Mouse (Mus musculus) lung, postnatal 14 days (tissue): ENCODE results near the gene Nudt16.
"Not testable (repeated sequence)": the region's sequence is repeated elsewhere in the genome, so short reads cannot be mapped to it uniquely, and the experiment has no call there.

Experiments used
- DNase-seq: peaks from one replicate; pipeline ENCODE4 v3.0.0; 2021

Nudt16 gene

GRCm38 (mm10) chr9:105131253-105132001 lies at the start of gene Nudt16:
Gene Nudt16, minus strand, starts transcription at chr9:105131824.
- peak; percentile 90 for DNase-seq

DNA sequence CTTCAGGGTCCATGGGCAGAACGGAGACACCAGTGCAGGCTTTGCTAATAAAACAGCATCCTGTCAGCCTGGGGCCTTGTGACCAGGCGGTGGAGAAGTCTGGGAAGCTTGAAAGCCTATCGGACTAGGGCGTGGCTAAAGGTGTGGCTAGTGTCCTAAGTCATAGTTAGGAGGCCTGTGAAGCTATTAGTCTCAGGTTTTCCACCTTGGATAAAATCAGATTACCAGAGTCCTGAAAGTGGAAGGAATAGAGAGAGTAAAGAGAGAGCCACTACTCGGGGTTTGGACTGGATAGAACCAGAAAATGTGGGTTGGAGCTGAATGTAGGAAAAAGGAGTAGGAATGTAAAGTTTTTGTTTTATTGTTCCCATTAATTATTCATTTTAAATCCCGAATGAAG lies 13.4 kb upstream of the Nudt16 start, which contains the start of gene 1700080E11Rik:
Gene 1700080E11Rik (minus strand): TSS at position 101 of the 400 bp plus-strand sequence.
- DNase-seq, result no peak

GRCm38 (mm10) chr9:105139204-105139603 lies 7.6 kb upstream of the Nudt16 start:
- DNase-seq, result no peak

GRCm38 (mm10) chr9:105136404-105136803 lies 4.8 kb upstream of the Nudt16 start:
- DNase-seq, result no peak

- DNase-seq, result no peak
Measured at GRCm38 (mm10) chr9:105134536-105134935, 2.9 kb upstream of the Nudt16 start.

DNA sequence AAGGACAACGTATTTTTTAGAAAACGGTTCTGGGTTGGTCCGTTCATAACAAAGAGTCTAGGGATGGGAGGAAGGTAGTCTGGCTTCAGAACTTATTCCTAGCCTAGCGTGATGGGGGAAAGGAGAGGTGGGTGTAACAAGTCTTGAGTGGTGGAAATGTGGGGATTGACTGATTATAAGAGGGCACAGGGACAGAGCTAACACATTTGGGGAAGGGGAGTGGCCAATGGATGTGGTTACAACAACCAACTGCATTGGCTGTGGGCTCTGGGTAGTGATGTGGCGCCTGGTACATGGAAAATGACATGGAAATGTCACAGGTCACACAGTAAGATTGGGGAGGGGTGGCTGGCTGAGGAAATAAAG lies 361 bp upstream of the Nudt16 start:
- no peak for DNase-seq

DNA sequence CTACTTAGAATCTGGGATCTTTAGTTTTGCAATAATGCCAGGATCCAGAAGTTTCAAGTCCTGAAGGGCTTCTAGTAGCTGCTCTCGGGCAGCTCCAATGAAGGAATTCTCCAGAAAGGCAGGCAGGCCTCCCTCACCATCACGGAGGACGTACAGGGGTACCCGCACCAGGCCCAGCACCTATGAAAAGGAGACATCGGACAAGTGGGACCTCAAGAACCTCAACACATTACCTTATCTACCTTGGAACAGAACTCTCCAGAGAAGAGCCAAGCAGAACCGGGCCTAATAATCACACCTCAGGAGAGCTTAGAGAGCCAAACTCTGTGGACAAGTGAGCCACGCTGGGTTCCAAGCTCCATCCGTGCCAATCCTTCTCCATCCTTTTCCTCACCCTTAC lies 1.3 kb downstream of the Nudt16 start:
- DNase-seq, result no peak

DNA sequence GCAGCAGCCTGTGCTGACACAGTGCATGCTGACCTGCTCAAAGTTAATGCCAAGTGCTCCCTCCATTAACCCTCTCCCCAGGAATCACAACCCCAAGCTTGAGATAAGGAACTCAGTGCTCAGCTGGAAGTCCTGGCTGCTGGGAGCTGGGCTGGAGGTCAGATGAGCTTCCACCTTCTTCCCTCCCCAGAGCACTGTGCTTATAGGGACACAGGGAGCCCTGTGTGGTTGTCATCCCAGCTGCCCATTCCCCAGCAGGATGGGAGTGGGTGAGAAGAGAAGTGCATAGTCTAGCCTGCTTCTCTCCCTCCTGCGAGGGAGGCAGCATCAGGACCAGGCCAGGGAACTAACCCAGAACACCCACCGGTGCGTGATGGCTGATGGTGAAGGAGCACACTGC lies 6.4 kb downstream of the Nudt16 start:
- not testable (repeated sequence) for DNase-seq

GRCm38 (mm10) chr9:105103893-105104292 lies 27.7 kb downstream of the Nudt16 start:
- no peak for DNase-seq

GRCm38 (mm10) chr9:105101911-105102310 lies 29.7 kb downstream of the Nudt16 start:
- no peak for DNase-seq

- no peak for DNase-seq
Measured at GRCm38 (mm10) chr9:105100807-105101570, 30.6 kb downstream of the Nudt16 start.

DNA sequence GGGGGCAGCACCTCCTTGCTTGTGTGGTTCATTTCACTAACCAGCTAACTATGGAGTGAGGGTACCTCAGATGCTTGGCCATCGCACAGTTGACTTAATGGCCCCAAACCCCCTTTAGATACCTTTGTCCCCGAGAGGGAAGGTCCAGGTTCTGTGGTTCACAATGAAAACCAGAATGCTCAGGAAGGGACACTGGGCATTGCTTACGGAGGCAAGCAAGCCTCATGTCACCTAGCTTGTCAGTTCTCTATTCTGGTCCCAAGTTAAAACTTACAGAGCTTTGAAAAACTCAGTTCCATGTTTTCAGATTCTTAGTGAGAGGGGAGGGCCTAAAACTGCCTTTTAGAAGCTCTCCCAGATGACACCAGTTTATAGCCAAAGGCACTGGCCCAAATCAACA lies 51.4 kb downstream of the Nudt16 start:
- no peak for DNase-seq
